ENCODE assay signal across 28 mouse cellular contexts in genomic region chr3:107636236-107636635, GRCm38 (mm10). TPM values are rescaled to one million over a fixed set of nuclear protein-coding genes. Genes with fewer than 3 reads are reported as not detected.
DNase-seq lines count a peak whose midpoint lies in the region; ATAC-seq and TF ChIP-seq lines count a peak whose summit lies in the region.
"Had no signal": no experiment of that assay in that cellular context is flagged by ENCODE, and none has a peak within 500 bp of the region (broad histone marks: within the 10 kb centered on the region; RNA-seq: fewer than 3 reads in every experiment).

No protein-coding gene starts in this region.

- no peak overlapping the region for H3K4me3 ChIP-seq in heart, embryonic 12.5 days
- no peak overlapping the region for H3K4me3 ChIP-seq in heart, embryonic 10.5 days
- H3K4me3 ChIP-seq in heart, embryonic 11.5 days (ENCODE audit: low read depth, low read length) = no peak overlapping the region
- H3K4me3 ChIP-seq in midbrain, embryonic 11.5 days (ENCODE audit: low read depth, low read length) = no peak overlapping the region
- no peak overlapping the region for H3K4me3 ChIP-seq in midbrain, postnatal 0 days (ENCODE audit: low read depth, low read length)

- TF ChIP-seq CTCF in midbrain, postnatal 0 days (IDR thresholded peaks at IDR 0.05) = no peak

- ATAC-seq in heart, embryonic 12.5 days (ENCODE audit: insufficient number of reproducible peaks, low FRiP score) = no peak
- ATAC-seq in heart, embryonic 11.5 days (replicated peaks; ENCODE audit: insufficient number of reproducible peaks, low FRiP score, low TSS enrichment) = no peak
- no peak for ATAC-seq in midbrain, embryonic 11.5 days (ENCODE audit: low FRiP score)
- ATAC-seq in midbrain, postnatal 0 days (ENCODE audit: low FRiP score) = no peak
- ATAC-seq: activated CD4-positive, CD25-positive, alpha-beta regulatory T cell, adult 4 months; CD4-positive, CD25-positive, alpha-beta regulatory T cell, adult 4 months; Patski had no signal

- no peaks in the 10 kb centered on the region for H3K36me3 ChIP-seq in heart, embryonic 12.5 days
- H3K36me3 ChIP-seq in heart, embryonic 10.5 days = no peaks in the 10 kb centered on the region
- no peaks in the 10 kb centered on the region for H3K36me3 ChIP-seq in heart, embryonic 11.5 days (ENCODE audit: control insufficient read depth, insufficient read depth, low read length)
- H3K36me3 ChIP-seq in midbrain, embryonic 11.5 days (ENCODE audit: control insufficient read depth, insufficient read depth, low read length) = no peaks in the 10 kb centered on the region
- H3K36me3 ChIP-seq in midbrain, postnatal 0 days (ENCODE audit: insufficient read depth, low read length) = no peaks in the 10 kb centered on the region
- H3K36me3 ChIP-seq: G1E had no signal

- no peaks in the 10 kb centered on the region for H3K9me3 ChIP-seq in heart, embryonic 12.5 days (replicated peaks)
- H3K9me3 ChIP-seq in heart, embryonic 10.5 days = no peaks in the 10 kb centered on the region
- no peaks in the 10 kb centered on the region for H3K9me3 ChIP-seq in heart, embryonic 11.5 days (replicated peaks; ENCODE audit: control insufficient read depth, low read length)
- no peaks in the 10 kb centered on the region for H3K9me3 ChIP-seq in midbrain, embryonic 11.5 days (ENCODE audit: control insufficient read depth, low read length)
- no peaks in the 10 kb centered on the region for H3K9me3 ChIP-seq in midbrain, postnatal 0 days (ENCODE audit: low read length)
- H3K9me3 ChIP-seq: G1E had no signal

- peaks cover 6% of the 10 kb centered on the region for H3K4me1 ChIP-seq in heart, embryonic 12.5 days (replicated peaks)
- peaks cover 10% of the 10 kb centered on the region for H3K4me1 ChIP-seq in heart, embryonic 10.5 days
- peaks cover 6% of the 10 kb centered on the region; the same call in 1 of the 2 replicates for H3K4me1 ChIP-seq in heart, embryonic 11.5 days (ENCODE audit: control insufficient read depth, insufficient read depth, low read length)
- no peaks in the 10 kb centered on the region for H3K4me1 ChIP-seq in midbrain, embryonic 11.5 days (ENCODE audit: control insufficient read depth, insufficient read depth, low read length)
- no peaks in the 10 kb centered on the region for H3K4me1 ChIP-seq in midbrain, postnatal 0 days (ENCODE audit: insufficient read depth, low read length)

- 61% methylated on average over 3 of the region's 3 CpGs for WGBS in heart, embryonic 12.5 days
- WGBS in heart, embryonic 10.5 days = 58% methylated on average over 3 of the region's 3 CpGs
- 60% methylated on average over 3 of the region's 3 CpGs for WGBS in heart, embryonic 11.5 days (ENCODE audit: insufficient replicate concordance)
- WGBS in midbrain, embryonic 11.5 days = 80% methylated on average over 3 of the region's 3 CpGs
- WGBS in midbrain, postnatal 0 days = 86% methylated on average over 3 of the region's 3 CpGs

- DNase-seq in heart, adult 11 months = peak; percentile 64
- peak; percentile 66 for DNase-seq in heart, embryonic 10.5 days (ENCODE audit: low spot score)
- DNase-seq in kidney, postnatal 10 days = peak; percentile 0
- no peak for DNase-seq in kidney, postnatal 36 days
- peak; percentile 23 for DNase-seq in midbrain, embryonic 11.5 days (ENCODE audit: low spot score, missing footprints)
- no peak for DNase-seq in midbrain, postnatal 0 days (ENCODE audit: low spot score)
- DNase-seq: adrenal gland, adult 2 months; adrenal gland, adult 8-10 months; adrenal gland, postnatal 10 days; adrenal gland, postnatal 14 days; adrenal gland, postnatal 25 days; adrenal gland, postnatal 36 days; B cell, adult 2 months; cerebellum, adult 11 months; cerebellum, adult 11-12 months had no signal

- H3K27ac ChIP-seq in heart, embryonic 12.5 days (ENCODE audit: poor library complexity, severe bottlenecking) = no peak overlapping the region
- no peak overlapping the region; the same call in 1 of the 2 replicates for H3K27ac ChIP-seq in heart, embryonic 10.5 days
- H3K27ac ChIP-seq in heart, embryonic 11.5 days (ENCODE audit: low read depth, low read length) = no peak overlapping the region
- no peak overlapping the region for H3K27ac ChIP-seq in midbrain, embryonic 11.5 days (ENCODE audit: low read depth, low read length)
- no peak overlapping the region for H3K27ac ChIP-seq in midbrain, postnatal 0 days (ENCODE audit: low read depth, low read length)

- H3K4me2 ChIP-seq in heart, embryonic 12.5 days = no peak overlapping the region
- H3K4me2 ChIP-seq in heart, embryonic 11.5 days = no peak overlapping the region
- H3K4me2 ChIP-seq in midbrain, embryonic 11.5 days = no peak overlapping the region
- no peak overlapping the region for H3K4me2 ChIP-seq in midbrain, postnatal 0 days (ENCODE audit: low read depth, low read length, poor library complexity, severe bottlenecking)

- no peaks in the 10 kb centered on the region for H3K27me3 ChIP-seq in heart, embryonic 12.5 days (replicated peaks)
- no peaks in the 10 kb centered on the region for H3K27me3 ChIP-seq in heart, embryonic 10.5 days (ENCODE audit: insufficient read depth, poor library complexity, severe bottlenecking)
- no peaks in the 10 kb centered on the region for H3K27me3 ChIP-seq in heart, embryonic 11.5 days (ENCODE audit: control insufficient read depth, insufficient read depth, low read length)
- H3K27me3 ChIP-seq in midbrain, embryonic 11.5 days (ENCODE audit: control insufficient read depth, insufficient read depth, low read length) = no peaks in the 10 kb centered on the region
- H3K27me3 ChIP-seq in midbrain, postnatal 0 days (ENCODE audit: insufficient read depth, low read length) = no peaks in the 10 kb centered on the region
- H3K27me3 ChIP-seq: CH12.LX, Patski had no signal

- no peak overlapping the region for H3K9ac ChIP-seq in heart, embryonic 12.5 days
- no peak overlapping the region for H3K9ac ChIP-seq in heart, embryonic 11.5 days (ENCODE audit: low read depth, low read length)
- no peak overlapping the region for H3K9ac ChIP-seq in midbrain, embryonic 11.5 days (ENCODE audit: low read length)
- no peak overlapping the region for H3K9ac ChIP-seq in midbrain, postnatal 0 days (replicated peaks; ENCODE audit: low read length, poor library complexity, severe bottlenecking)

RNA-seq across cellular contexts. Expression of gene Strip1, which starts 4.7 kb away (rescaled TPM):
- 43.6 and 44.6 TPM in 2 replicates for polyA plus RNA-seq in heart, embryonic 12.5 days (2016; fragmentation: Nextera tagmentation; extraction: Ambion mirVana)
- polyA plus RNA-seq in heart, embryonic 10.5 days (2016; fragmentation: Nextera tagmentation; extraction: Ambion mirVana) = 45.1 and 50.1 TPM in 2 replicates
- polyA plus RNA-seq in heart, embryonic 11.5 days (2014; fragmentation: Nextera tagmentation; extraction: Ambion mirVana) = 35.4 and 47.0 TPM in 2 replicates
- 87.6 and 90.6 TPM in 2 replicates for polyA plus RNA-seq in midbrain, embryonic 11.5 days (2014; fragmentation: Nextera tagmentation; extraction: Ambion mirVana)
- 131 and 142 TPM in 2 replicates for total RNA-seq in midbrain, postnatal 0 days (2014; rRNA removed)
- 120 and 122 TPM in 2 replicates for polyA plus RNA-seq in midbrain, postnatal 0 days (2015; fragmentation: Nextera tagmentation; extraction: Ambion mirVana)

RNA-seq across cellular contexts. Expression of gene Gm10961, which starts 5.1 kb away (rescaled TPM):
- not detected in 2 replicates for polyA plus RNA-seq in heart, embryonic 12.5 days (2016; fragmentation: Nextera tagmentation; extraction: Ambion mirVana)
- polyA plus RNA-seq in heart, embryonic 10.5 days (2016; fragmentation: Nextera tagmentation; extraction: Ambion mirVana) = not detected in 2 replicates
- polyA plus RNA-seq in heart, embryonic 11.5 days (2014; fragmentation: Nextera tagmentation; extraction: Ambion mirVana) = not detected in 2 replicates
- not detected in 2 replicates for polyA plus RNA-seq in midbrain, embryonic 11.5 days (2014; fragmentation: Nextera tagmentation; extraction: Ambion mirVana)
- total RNA-seq in midbrain, postnatal 0 days (2014; rRNA removed) = not detected in 2 replicates
- polyA plus RNA-seq in midbrain, postnatal 0 days (2015; fragmentation: Nextera tagmentation; extraction: Ambion mirVana) = not detected in 2 replicates
- total RNA-seq: adrenal gland, adult 18-20 months; adrenal gland, adult 2 months; adrenal gland, adult 8-10 months; adrenal gland, postnatal 10 days; adrenal gland, postnatal 14 days; adrenal gland, postnatal 25 days; adrenal gland, postnatal 36 days; adrenal gland, postnatal 4 days; CH12.LX; ES-E14; G1E; MEL had no signal
- polyA plus RNA-seq: activated CD4-positive, CD25-positive, alpha-beta regulatory T cell, adult 4 months; adrenal gland, adult 2 months; brain, embryonic 14.5 days; C2C12; CD4-positive, CD25-positive, alpha-beta regulatory T cell, adult 4 months; G1E; Patski had no signal

RNA-seq across cellular contexts. Expression of gene Alx3, which starts 41.4 kb away (rescaled TPM):
- 0.49 and 1.4 TPM in 2 replicates for polyA plus RNA-seq in heart, embryonic 12.5 days (2016; fragmentation: Nextera tagmentation; extraction: Ambion mirVana)
- polyA plus RNA-seq in heart, embryonic 10.5 days (2016; fragmentation: Nextera tagmentation; extraction: Ambion mirVana) = 2.3 and 13.0 TPM in 2 replicates
- 1.1 and 1.7 TPM in 2 replicates for polyA plus RNA-seq in heart, embryonic 11.5 days (2014; fragmentation: Nextera tagmentation; extraction: Ambion mirVana)
- 2.8 and 3.3 TPM in 2 replicates for polyA plus RNA-seq in midbrain, embryonic 11.5 days (2014; fragmentation: Nextera tagmentation; extraction: Ambion mirVana)
- 0.60 and 3.0 TPM in 2 replicates for total RNA-seq in midbrain, postnatal 0 days (2014; rRNA removed)
- 0.63 and 1.3 TPM in 2 replicates for polyA plus RNA-seq in midbrain, postnatal 0 days (2015; fragmentation: Nextera tagmentation; extraction: Ambion mirVana)
- total RNA-seq: adrenal gland, adult 18-20 months; adrenal gland, adult 2 months; adrenal gland, adult 8-10 months; adrenal gland, postnatal 10 days; adrenal gland, postnatal 14 days; adrenal gland, postnatal 25 days; adrenal gland, postnatal 36 days; adrenal gland, postnatal 4 days; CH12.LX; MEL had no signal
- polyA plus RNA-seq: activated CD4-positive, CD25-positive, alpha-beta regulatory T cell, adult 4 months; adrenal gland, adult 2 months; C2C12; CD4-positive, CD25-positive, alpha-beta regulatory T cell, adult 4 months; G1E had no signal

Comparison
In these comparisons a context has a peak if more than half of its experiments do, and no peak if none do; other contexts are left out.
1. DNase-seq: peak in heart, adult 11 months (single experiment), heart, embryonic 10.5 days (single experiment), kidney, postnatal 10 days (single experiment) and midbrain, embryonic 11.5 days (single experiment); none in kidney, postnatal 36 days (0 of 2) and midbrain, postnatal 0 days (single experiment).